Mouse (Mus musculus): Measurements from ENCODE around the gene Fhit. TPM values are rescaled to one million over a fixed set of nuclear protein-coding genes. Genes with fewer than 3 reads are reported as not detected.

Fhit gene
- polyA plus RNA-seq, 1 experiment from 2014 or later = 4.8 TPM

GRCm38 (mm10) chr14:10344064-10344463 lies 817.8 kb downstream of the Fhit start:
- Histone ChIP-seq H3K4me1 (replicated peaks) (no peaks in the 10 kb centered on the region), H3K27ac (no peak overlapping the region), H3K9ac (replicated peaks) (no peak overlapping the region), H3K4me3 (replicated peaks) (no peak overlapping the region), H3K4me2 (no peak overlapping the region), H3K27me3 (no peaks in the 10 kb centered on the region), H3K36me3 (no peaks in the 10 kb centered on the region), H3K9me3 (no peaks in the 10 kb centered on the region)
- ATAC-seq (ENCODE audit: insufficient number of reproducible peaks, insufficient read depth, low FRiP score, low TSS enrichment, low read depth) = no peak
- 75% methylated on average over 1 of the region's 1 CpGs for WGBS

DNA sequence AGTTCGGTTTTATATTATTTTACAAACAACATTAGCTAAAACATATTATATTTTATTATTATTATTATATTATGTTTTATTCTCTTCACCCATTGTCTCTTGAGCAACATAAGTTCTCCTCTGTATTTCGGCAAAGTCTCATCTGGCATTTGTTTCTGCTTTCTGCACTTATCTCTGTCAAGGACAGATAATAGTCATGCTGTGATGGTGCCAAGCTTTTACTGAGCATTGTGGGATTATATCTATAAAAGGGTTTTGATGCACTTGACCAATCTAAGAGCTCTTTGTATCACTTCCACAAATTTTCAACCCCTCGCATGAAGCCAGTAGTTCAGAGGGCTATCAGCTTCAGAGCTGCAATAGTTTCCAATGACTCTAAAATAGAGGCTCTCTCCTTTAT lies 845.1 kb downstream of the Fhit start:
- Histone ChIP-seq H3K27ac (no peak overlapping the region), H3K4me2 (no peak overlapping the region), H3K27me3 (no peaks in the 10 kb centered on the region), H3K4me3 (replicated peaks) (no peak overlapping the region), H3K4me1 (replicated peaks) (no peaks in the 10 kb centered on the region), H3K9me3 (no peaks in the 10 kb centered on the region), H3K9ac (replicated peaks) (no peak overlapping the region), H3K36me3 (no peaks in the 10 kb centered on the region)
- no peak for ATAC-seq (ENCODE audit: insufficient number of reproducible peaks, insufficient read depth, low FRiP score, low TSS enrichment, low read depth)
- WGBS = 87% methylated on average over 3 of the region's 3 CpGs

- ATAC-seq (ENCODE audit: insufficient number of reproducible peaks, insufficient read depth, low FRiP score, low TSS enrichment, low read depth) = no peak
- Histone ChIP-seq H3K27me3 (no peaks in the 10 kb centered on the region), H3K9ac (replicated peaks) (no peak overlapping the region), H3K4me1 (replicated peaks) (no peaks in the 10 kb centered on the region), H3K4me2 (no peak overlapping the region), H3K36me3 (no peaks in the 10 kb centered on the region), H3K9me3 (no peaks in the 10 kb centered on the region), H3K27ac (no peak overlapping the region), H3K4me3 (replicated peaks) (no peak overlapping the region)
- 87% methylated on average over 1 of the region's 1 CpGs for WGBS
Observed at GRCm38 (mm10) chr14:10312190-10312589, 849.6 kb downstream of the Fhit start.

GRCm38 (mm10) chr14:10305286-10305685 lies 856.5 kb downstream of the Fhit start:
- H3K9me3 ChIP-seq = no peaks in the 10 kb centered on the region
- no peak overlapping the region for H3K9ac ChIP-seq (replicated peaks)
- ATAC-seq (ENCODE audit: insufficient number of reproducible peaks, insufficient read depth, low FRiP score, low TSS enrichment, low read depth) = no peak
- no peak overlapping the region for H3K4me3 ChIP-seq (replicated peaks)
- no peaks in the 10 kb centered on the region for H3K27me3 ChIP-seq
- H3K36me3 ChIP-seq = no peaks in the 10 kb centered on the region
- no peak overlapping the region for H3K4me2 ChIP-seq
- H3K27ac ChIP-seq = no peak overlapping the region
- H3K4me1 ChIP-seq (replicated peaks) = no peaks in the 10 kb centered on the region

GRCm38 (mm10) chr14:10301497-10301896 lies 860.3 kb downstream of the Fhit start:
- Histone ChIP-seq H3K27me3 (no peaks in the 10 kb centered on the region), H3K9ac (replicated peaks) (no peak overlapping the region), H3K4me2 (no peak overlapping the region), H3K4me1 (replicated peaks) (no peaks in the 10 kb centered on the region), H3K9me3 (no peaks in the 10 kb centered on the region), H3K36me3 (no peaks in the 10 kb centered on the region), H3K4me3 (replicated peaks) (no peak overlapping the region), H3K27ac (no peak overlapping the region)
- no peak for ATAC-seq (ENCODE audit: insufficient number of reproducible peaks, insufficient read depth, low FRiP score, low TSS enrichment, low read depth)
- 38% methylated on average over 1 of the region's 1 CpGs for WGBS

GRCm38 (mm10) chr14:10300914-10301313 lies 860.9 kb downstream of the Fhit start:
- WGBS = 70% methylated on average over 3 of the region's 3 CpGs
- Histone ChIP-seq H3K9me3 (no peaks in the 10 kb centered on the region), H3K9ac (replicated peaks) (no peak overlapping the region), H3K36me3 (no peaks in the 10 kb centered on the region), H3K27ac (no peak overlapping the region), H3K4me2 (no peak overlapping the region), H3K4me1 (replicated peaks) (no peaks in the 10 kb centered on the region), H3K27me3 (no peaks in the 10 kb centered on the region), H3K4me3 (replicated peaks) (no peak overlapping the region)
- ATAC-seq (ENCODE audit: insufficient number of reproducible peaks, insufficient read depth, low FRiP score, low TSS enrichment, low read depth) = no peak

GRCm38 (mm10) chr14:10299030-10299429 lies 862.8 kb downstream of the Fhit start:
- Histone ChIP-seq H3K4me2 (no peak overlapping the region), H3K27me3 (no peaks in the 10 kb centered on the region), H3K4me3 (replicated peaks) (no peak overlapping the region), H3K9me3 (no peaks in the 10 kb centered on the region), H3K36me3 (no peaks in the 10 kb centered on the region), H3K4me1 (replicated peaks) (no peaks in the 10 kb centered on the region), H3K9ac (replicated peaks) (no peak overlapping the region), H3K27ac (no peak overlapping the region)
- ATAC-seq (ENCODE audit: insufficient number of reproducible peaks, insufficient read depth, low FRiP score, low TSS enrichment, low read depth) = no peak
- WGBS = 58% methylated on average over 2 of the region's 2 CpGs

DNA sequence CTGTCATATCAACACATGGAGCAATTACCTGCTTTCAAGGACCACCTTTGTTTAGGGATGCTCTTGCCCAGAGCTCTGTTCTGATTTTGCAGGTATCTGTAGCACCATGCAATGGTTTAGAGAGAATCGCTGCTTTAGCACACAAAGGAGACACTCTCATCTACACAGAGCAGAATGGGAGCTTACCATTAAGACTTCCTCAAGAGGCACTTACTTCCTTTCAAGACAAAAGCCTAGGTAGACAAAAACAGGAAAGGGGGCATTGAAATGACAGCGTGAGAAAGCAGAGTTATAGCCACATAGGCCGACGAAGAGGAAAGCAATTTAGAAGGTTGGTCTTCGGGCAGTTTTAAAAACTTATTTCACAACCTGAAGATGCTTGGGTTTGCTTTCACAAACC lies 872.8 kb downstream of the Fhit start:
- H3K9ac ChIP-seq (replicated peaks) = no peak overlapping the region
- no peak overlapping the region for H3K4me3 ChIP-seq (replicated peaks)
- ATAC-seq (ENCODE audit: insufficient number of reproducible peaks, insufficient read depth, low FRiP score, low TSS enrichment, low read depth) = no peak
- H3K27me3 ChIP-seq = no peaks in the 10 kb centered on the region
- H3K9me3 ChIP-seq = no peaks in the 10 kb centered on the region
- no peak overlapping the region for H3K27ac ChIP-seq
- H3K4me1 ChIP-seq (replicated peaks) = no peaks in the 10 kb centered on the region
- H3K36me3 ChIP-seq = no peaks in the 10 kb centered on the region
- no peak overlapping the region for H3K4me2 ChIP-seq
- WGBS = 89% methylated on average over 5 of the region's 5 CpGs

DNA sequence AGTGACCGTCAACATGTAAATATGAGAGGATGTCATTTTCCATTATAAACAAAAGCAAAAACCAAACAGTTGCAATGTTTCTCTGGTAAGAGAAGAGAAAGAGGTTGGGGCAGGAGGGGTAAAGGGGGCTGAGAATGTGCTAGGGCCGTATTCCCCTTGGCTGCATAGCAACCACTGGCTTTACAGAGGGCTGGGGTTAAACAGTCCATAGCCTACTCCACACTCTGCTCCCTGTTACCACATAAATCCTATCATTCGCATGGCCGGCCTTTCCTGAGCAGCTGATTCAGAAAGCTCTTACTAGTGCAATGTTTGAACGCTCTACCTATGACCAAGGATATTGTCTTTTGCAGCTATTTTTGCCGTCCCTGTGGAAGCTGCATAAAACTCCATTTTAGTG lies 875.8 kb downstream of the Fhit start:
- H3K9me3 ChIP-seq = no peaks in the 10 kb centered on the region

DNA sequence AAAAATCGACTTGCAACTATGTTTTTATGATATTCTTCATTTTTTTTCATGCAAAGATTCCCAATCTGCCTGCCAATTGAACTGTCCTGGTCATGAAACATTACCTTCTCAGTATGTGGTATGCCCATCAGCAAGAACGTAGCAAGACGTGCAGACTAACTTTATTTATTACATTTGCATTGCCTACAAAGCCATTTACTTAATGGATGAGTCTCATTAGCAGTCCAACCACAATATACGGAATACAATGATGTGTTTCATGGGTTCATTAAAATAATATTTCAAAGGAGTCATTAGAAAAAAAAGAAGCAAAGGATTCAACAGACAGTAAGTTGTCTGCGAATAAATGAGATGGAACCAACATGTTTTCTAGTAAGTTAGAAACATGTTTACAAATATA lies 933.1 kb downstream of the Fhit start:
- 65% methylated on average over 5 of the region's 5 CpGs for WGBS
- no peaks in the 10 kb centered on the region for H3K9me3 ChIP-seq
- H3K4me1 ChIP-seq (replicated peaks) = no peaks in the 10 kb centered on the region
- no peak overlapping the region for H3K4me3 ChIP-seq (replicated peaks)
- H3K36me3 ChIP-seq = no peaks in the 10 kb centered on the region
- H3K27me3 ChIP-seq = no peaks in the 10 kb centered on the region
- H3K27ac ChIP-seq = no peak overlapping the region
- no peak overlapping the region for H3K9ac ChIP-seq (replicated peaks)
- no peak overlapping the region for H3K4me2 ChIP-seq
- no peak for ATAC-seq (ENCODE audit: insufficient number of reproducible peaks, insufficient read depth, low FRiP score, low TSS enrichment, low read depth)

More for the DNA sequence above, 875.8 kb downstream of the Fhit start:
- H3K4me3 ChIP-seq (replicated peaks) = no peak overlapping the region
- H3K27ac ChIP-seq = no peak overlapping the region
- no peaks in the 10 kb centered on the region for H3K27me3 ChIP-seq
- H3K36me3 ChIP-seq = no peaks in the 10 kb centered on the region
- H3K4me1 ChIP-seq (replicated peaks) = no peaks in the 10 kb centered on the region
- no peak for ATAC-seq (ENCODE audit: insufficient number of reproducible peaks, insufficient read depth, low FRiP score, low TSS enrichment, low read depth)
- H3K4me2 ChIP-seq = no peak overlapping the region
- H3K9ac ChIP-seq (replicated peaks) = no peak overlapping the region
- WGBS = 81% methylated on average over 6 of the region's 6 CpGs

DNA sequence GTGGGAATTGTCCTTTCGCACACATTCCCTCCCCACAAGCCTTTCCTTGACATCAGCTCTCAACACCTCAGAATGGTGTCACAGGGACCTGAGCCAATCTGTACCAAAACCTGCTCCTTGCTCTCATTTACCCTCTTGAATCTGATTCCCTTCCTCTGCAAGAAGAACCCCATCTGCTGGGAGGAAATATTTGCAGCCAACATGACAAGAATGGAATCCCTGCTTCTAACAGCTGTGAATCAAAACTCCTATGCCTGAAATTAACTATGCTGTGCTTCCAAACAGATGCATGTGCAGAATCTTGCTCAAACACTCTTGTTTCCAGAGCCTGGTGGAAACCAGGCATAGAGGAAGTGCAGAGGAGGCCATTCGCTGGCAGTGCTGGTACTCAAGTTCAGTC lies 940.0 kb downstream of the Fhit start:
- Histone ChIP-seq H3K27ac (no peak overlapping the region), H3K4me1 (replicated peaks) (no peaks in the 10 kb centered on the region), H3K27me3 (no peaks in the 10 kb centered on the region), H3K36me3 (no peaks in the 10 kb centered on the region), H3K9ac (replicated peaks) (no peak overlapping the region), H3K4me2 (no peak overlapping the region), H3K9me3 (no peaks in the 10 kb centered on the region), H3K4me3 (replicated peaks) (no peak overlapping the region)
- 88% methylated on average over 2 of the region's 2 CpGs for WGBS
- ATAC-seq (ENCODE audit: insufficient number of reproducible peaks, insufficient read depth, low FRiP score, low TSS enrichment, low read depth) = no peak

DNA sequence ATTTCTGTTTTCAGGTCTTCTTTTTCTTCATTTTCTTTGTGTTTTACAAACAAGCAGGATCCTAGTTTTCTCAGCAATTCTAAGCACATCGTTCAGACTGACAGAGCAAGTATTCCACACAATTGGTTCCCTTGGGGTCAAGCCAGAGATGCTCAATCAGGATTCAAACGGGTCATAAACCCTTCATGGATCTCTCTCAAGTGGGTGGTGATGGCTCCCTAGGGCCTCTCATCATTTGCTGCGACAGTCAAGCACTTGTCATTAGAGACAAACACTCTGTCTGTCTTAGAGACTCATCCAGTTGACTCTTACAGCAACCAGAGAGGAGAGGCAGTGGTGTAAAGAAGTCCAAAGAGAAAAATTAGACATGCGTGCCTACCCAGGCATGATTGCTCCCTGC lies 948.6 kb downstream of the Fhit start:
- Histone ChIP-seq H3K4me2 (no peak overlapping the region), H3K27me3 (no peaks in the 10 kb centered on the region), H3K4me1 (replicated peaks) (no peaks in the 10 kb centered on the region), H3K4me3 (replicated peaks) (no peak overlapping the region), H3K9ac (replicated peaks) (no peak overlapping the region), H3K36me3 (no peaks in the 10 kb centered on the region), H3K9me3 (no peaks in the 10 kb centered on the region), H3K27ac (no peak overlapping the region)
- WGBS = 13% methylated on average over 4 of the region's 4 CpGs
- ATAC-seq (ENCODE audit: insufficient number of reproducible peaks, insufficient read depth, low FRiP score, low TSS enrichment, low read depth) = no peak

Data from limb, embryonic 12.5 days (tissue).